Mouse (Mus musculus): ENCODE results near the gene Smco4.

DNA sequence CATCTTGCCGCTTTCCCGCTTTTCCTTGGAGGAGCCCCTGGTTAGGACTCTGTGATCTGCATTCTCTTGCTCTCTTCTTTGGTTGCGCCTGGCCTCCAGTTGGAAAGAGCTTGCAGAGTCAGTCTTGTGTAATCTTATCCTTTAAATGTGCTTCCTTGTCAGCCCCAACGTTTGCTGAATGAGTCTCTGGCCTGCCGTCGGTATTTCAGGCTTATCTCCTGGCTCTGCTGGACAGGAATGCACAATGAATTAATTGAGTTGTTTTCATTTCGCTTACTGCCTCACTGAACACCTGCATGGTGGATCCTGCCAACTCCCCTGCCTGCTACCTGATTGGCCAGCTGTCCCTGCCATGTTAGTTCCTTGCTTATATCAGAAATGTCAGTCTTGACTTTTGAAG lies 19.7 kb downstream of the Smco4 start:
- TF ChIP-seq CTCF (IDR thresholded peaks at IDR 0.05; ENCODE audit: borderline replicate concordance, insufficient read depth, low read length): no peak
- TF ChIP-seq POLR2A (IDR thresholded peaks at IDR 0.05; ENCODE audit: low read depth, low read length): no peak
